Mouse (Mus musculus) liver, embryonic 14.5 days (tissue): ENCODE results near the gene Luzp1.

Experiments used
- CTCF ChIP-seq: IDR thresholded peaks from 2 replicates; pipeline ENCODE4 v1.5.1; 2016; ENCODE audit warnings: antibody characterized with exemption, low read depth, control low read depth
- EP300 ChIP-seq: IDR thresholded peaks from 2 replicates; pipeline ENCODE4 v1.6.1; 2016; ENCODE audit warnings: antibody characterized with exemption, low read depth

GRCm38 (mm10) chr4:136461206-136461605, 8.4 kb upstream of the Luzp1 start:
- TF ChIP-seq CTCF (no peak), EP300 (no peak)
